ENCODE assay signal across 8 mouse cellular contexts in genomic region chr1:143701736-143702135, GRCm38 (mm10). TPM values are rescaled to one million over a fixed set of nuclear protein-coding genes. Genes with fewer than 3 reads are reported as not detected.
DNase-seq lines count a peak whose midpoint lies in the region; ATAC-seq lines count a peak whose summit lies in the region.

No protein-coding gene starts in this region.

- DNase-seq in heart, embryonic 10.5 days (ENCODE audit: low spot score): no peak
- DNase-seq in heart, adult 9 months (ENCODE audit: low spot score in 2 of 2): no peak
- peak; percentile 11 for DNase-seq in CD4-positive helper T cell, adult 2 months (ENCODE audit: low read depth, low spot score)
- no peak for DNase-seq in left cerebral cortex, adult 18-20 months (ENCODE audit: low spot score in 2 of 2)
- no peak for DNase-seq in left cerebral cortex, adult 8-10 months (ENCODE audit: low spot score in 2 of 2)
- DNase-seq in right cerebral cortex, postnatal 25 days: no peak

- H3K9me3 ChIP-seq in heart, embryonic 10.5 days: no peaks in the 10 kb centered on the region
- H3K9me3 ChIP-seq in forebrain, embryonic 12.5 days: no peaks in the 10 kb centered on the region
- H3K9me3 ChIP-seq in liver, embryonic 16.5 days (replicated peaks; ENCODE audit: control insufficient read depth, low read length): no peaks in the 10 kb centered on the region

- under 1% methylated on average over 13 of the region's 13 CpGs for WGBS in heart, embryonic 10.5 days
- WGBS in forebrain, embryonic 12.5 days: under 1% methylated on average over 13 of the region's 13 CpGs
- WGBS in liver, embryonic 16.5 days (ENCODE audit: insufficient replicate concordance): under 1% methylated on average over 13 of the region's 13 CpGs

- H3K4me3 ChIP-seq in heart, embryonic 10.5 days: peak overlapping the region; percentile 78
- peak overlapping the region; percentile 78 for H3K4me3 ChIP-seq in forebrain, embryonic 12.5 days (replicated peaks)
- H3K4me3 ChIP-seq in liver, embryonic 16.5 days (ENCODE audit: low read depth, low read length): peak overlapping the region; percentile 91

- ATAC-seq in forebrain, embryonic 12.5 days (ENCODE audit: low FRiP score): no peak
- ATAC-seq in liver, embryonic 16.5 days (ENCODE audit: low read depth): no peak

- peaks cover 8% of the 10 kb centered on the region; the same call in 1 of the 2 replicates for H3K4me1 ChIP-seq in heart, embryonic 10.5 days
- peaks cover 13% of the 10 kb centered on the region for H3K4me1 ChIP-seq in forebrain, embryonic 12.5 days
- H3K4me1 ChIP-seq in liver, embryonic 16.5 days (ENCODE audit: control insufficient read depth, low read depth, low read length): peaks cover 9% of the 10 kb centered on the region

- no peaks in the 10 kb centered on the region for H3K27me3 ChIP-seq in heart, embryonic 10.5 days (ENCODE audit: insufficient read depth, poor library complexity, severe bottlenecking)
- no peaks in the 10 kb centered on the region for H3K27me3 ChIP-seq in forebrain, embryonic 12.5 days
- H3K27me3 ChIP-seq in liver, embryonic 16.5 days (ENCODE audit: control insufficient read depth, insufficient read depth, low read depth, low read length): no peaks in the 10 kb centered on the region

- peaks cover 17% of the 10 kb centered on the region for H3K36me3 ChIP-seq in heart, embryonic 10.5 days
- peaks cover 14% of the 10 kb centered on the region for H3K36me3 ChIP-seq in forebrain, embryonic 12.5 days (replicated peaks)
- H3K36me3 ChIP-seq in liver, embryonic 16.5 days (ENCODE audit: control insufficient read depth, insufficient read depth): peaks cover 6% of the 10 kb centered on the region; the same call in 1 of the 2 replicates

- peak overlapping the region; percentile 97 for H3K27ac ChIP-seq in heart, embryonic 10.5 days
- H3K27ac ChIP-seq in forebrain, embryonic 12.5 days: peak overlapping the region; percentile 94
- H3K27ac ChIP-seq in liver, embryonic 16.5 days (ENCODE audit: low read length): peak overlapping the region; percentile 94

- H3K9ac ChIP-seq in forebrain, embryonic 12.5 days: peak overlapping the region; percentile 86
- peak overlapping the region; percentile 94 for H3K9ac ChIP-seq in liver, embryonic 16.5 days (ENCODE audit: low read depth, low read length)

- peak overlapping the region; percentile 66 for H3K4me2 ChIP-seq in forebrain, embryonic 12.5 days
- H3K4me2 ChIP-seq in liver, embryonic 16.5 days (ENCODE audit: low read depth, low read length): peak overlapping the region; percentile 91

RNA-seq across cellular contexts. Expression of gene Cdc73, which starts 1.0 kb away (rescaled TPM):
- polyA plus RNA-seq in heart, embryonic 10.5 days (2016; fragmentation: Nextera tagmentation; extraction: Ambion mirVana): 25.2 and 31.7 TPM in 2 replicates
- polyA plus RNA-seq in forebrain, embryonic 12.5 days (2016; fragmentation: Nextera tagmentation; extraction: Ambion mirVana): 46.3 and 48.8 TPM in 2 replicates
- 3.9 and 4.7 TPM in 2 replicates for polyA plus RNA-seq in liver, embryonic 16.5 days (2015; fragmentation: Nextera tagmentation; extraction: Ambion mirVana)
- 10 to 100 TPM; 68.1 to 76.1 TPM for total RNA-seq in left cerebral cortex, adult 18-20 months (2021)
- total RNA-seq in left cerebral cortex, adult 8-10 months (2022): 10 to 100 TPM; 63.6 to 78.8 (median 68.0) TPM

RNA-seq across cellular contexts. Expression of gene Glrx2, which starts 14.4 kb away (rescaled TPM):
- 81.4 and 85.2 TPM in 2 replicates for polyA plus RNA-seq in heart, embryonic 10.5 days (2016; fragmentation: Nextera tagmentation; extraction: Ambion mirVana)
- 158 and 160 TPM in 2 replicates for polyA plus RNA-seq in forebrain, embryonic 12.5 days (2016; fragmentation: Nextera tagmentation; extraction: Ambion mirVana)
- polyA plus RNA-seq in liver, embryonic 16.5 days (2015; fragmentation: Nextera tagmentation; extraction: Ambion mirVana): 43.6 and 46.2 TPM in 2 replicates
- 100 to 1,000 TPM; 114 to 117 TPM for total RNA-seq in left cerebral cortex, adult 18-20 months (2021)
- total RNA-seq in left cerebral cortex, adult 8-10 months (2022): 100 to 1,000 TPM in 3 of 4 experiments, 10 to 100 TPM in 1; 99.9 to 149 (median 112) TPM
